Mouse (Mus musculus): ENCODE data around the gene Pik3c2g. TPM values are rescaled to one million over a fixed set of nuclear protein-coding genes. Genes with fewer than 3 reads are reported as not detected.

The Pik3c2g gene
- polyA plus RNA-seq, 1 experiment: not detected

DNA sequence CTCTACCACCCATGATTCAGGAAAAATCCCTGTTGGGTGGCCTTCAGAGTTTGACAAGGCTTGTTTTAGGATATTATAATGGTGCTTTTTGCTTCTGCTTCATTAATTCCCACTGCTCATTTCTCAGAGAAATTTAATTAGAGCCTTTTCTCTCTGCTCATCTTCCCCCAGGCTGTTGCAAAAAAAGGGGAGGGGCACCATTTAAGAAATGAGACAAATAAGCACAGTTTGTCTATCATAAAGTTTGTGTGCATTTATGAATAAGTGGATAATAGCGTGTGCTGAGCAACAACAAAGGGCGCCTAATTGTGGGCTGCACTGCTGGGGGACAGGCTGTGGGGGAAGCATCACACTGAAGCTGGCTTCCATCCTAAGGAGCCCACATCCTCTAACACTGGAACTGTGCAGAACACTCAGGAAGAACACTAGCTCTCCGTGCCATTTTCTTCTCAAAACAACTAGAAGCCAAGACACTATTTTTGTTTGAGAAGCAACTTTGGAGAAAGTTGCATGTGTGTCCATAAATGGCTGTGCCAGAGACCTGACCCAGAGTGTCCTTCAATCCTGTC lies 131.5 kb downstream of the Pik3c2g start:
- WGBS: 90% methylated on average over 3 of the region's 3 CpGs
- H3K27ac ChIP-seq (ENCODE audit: control insufficient read depth, insufficient read depth, low read length): no peak overlapping the region
- no peaks in the 10 kb centered on the region for H3K4me1 ChIP-seq (replicated peaks; ENCODE audit: control insufficient read depth, insufficient read depth, low read length)
- H3K27me3 ChIP-seq (ENCODE audit: control insufficient read depth, insufficient read depth, low read length): no peaks in the 10 kb centered on the region
- no peak for DNase-seq
- no peak overlapping the region for H3K4me3 ChIP-seq (ENCODE audit: control insufficient read depth, insufficient read depth, low read length)
- H3K36me3 ChIP-seq (ENCODE audit: control insufficient read depth, insufficient read depth, low read length): no peaks in the 10 kb centered on the region
- TF ChIP-seq CTCF (IDR thresholded peaks at IDR 0.05; ENCODE audit: borderline replicate concordance, control insufficient read depth, extremely low read depth, insufficient read depth, low read length, poor library complexity) (no peak), POLR2A (IDR thresholded peaks at IDR 0.05; ENCODE audit: control insufficient read depth, extremely low read depth, insufficient read depth, low read length, poor library complexity) (no peak)

DNA sequence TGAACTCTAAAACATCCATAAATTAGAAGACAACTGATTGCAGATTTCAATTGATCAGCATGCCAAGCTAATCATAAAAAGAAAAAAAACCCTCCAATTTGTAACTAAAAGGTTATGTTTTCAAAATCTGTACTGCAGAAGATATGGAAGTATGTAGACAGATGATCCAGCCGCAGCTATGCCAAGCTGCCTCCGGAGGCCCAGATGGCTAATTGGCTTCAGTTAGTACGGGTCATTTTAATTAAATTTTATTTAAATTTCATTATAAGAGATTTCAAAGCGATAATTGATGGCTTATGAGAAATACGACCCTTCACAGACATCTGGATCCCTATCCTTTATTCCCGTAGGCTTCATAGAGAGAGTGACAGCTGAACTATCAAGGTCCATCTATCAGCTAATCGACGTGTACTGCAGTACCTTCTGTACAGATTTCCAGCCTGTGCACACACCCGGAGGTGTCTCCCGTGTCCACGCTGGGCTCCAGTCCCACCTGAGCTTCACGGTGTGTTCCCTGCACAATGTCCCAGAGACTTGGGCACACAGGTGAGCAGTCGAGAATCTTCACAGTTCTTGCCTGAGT lies 132.7 kb downstream of the Pik3c2g start:
- 93% methylated on average over 13 of the region's 13 CpGs for WGBS
- no peak for TF ChIP-seq POLR2A (IDR thresholded peaks at IDR 0.05; ENCODE audit: control insufficient read depth, extremely low read depth, insufficient read depth, low read length, poor library complexity)
- no peak for TF ChIP-seq CTCF (IDR thresholded peaks at IDR 0.05; ENCODE audit: borderline replicate concordance, control insufficient read depth, extremely low read depth, insufficient read depth, low read length, poor library complexity)
- Histone ChIP-seq H3K36me3 (ENCODE audit: control insufficient read depth, insufficient read depth, low read length) (no peaks in the 10 kb centered on the region), H3K27ac (ENCODE audit: control insufficient read depth, insufficient read depth, low read length) (no peak overlapping the region), H3K27me3 (ENCODE audit: control insufficient read depth, insufficient read depth, low read length) (no peaks in the 10 kb centered on the region), H3K4me3 (ENCODE audit: control insufficient read depth, insufficient read depth, low read length) (no peak overlapping the region), H3K4me1 (replicated peaks; ENCODE audit: control insufficient read depth, insufficient read depth, low read length) (no peaks in the 10 kb centered on the region)
- no peak for DNase-seq

DNA sequence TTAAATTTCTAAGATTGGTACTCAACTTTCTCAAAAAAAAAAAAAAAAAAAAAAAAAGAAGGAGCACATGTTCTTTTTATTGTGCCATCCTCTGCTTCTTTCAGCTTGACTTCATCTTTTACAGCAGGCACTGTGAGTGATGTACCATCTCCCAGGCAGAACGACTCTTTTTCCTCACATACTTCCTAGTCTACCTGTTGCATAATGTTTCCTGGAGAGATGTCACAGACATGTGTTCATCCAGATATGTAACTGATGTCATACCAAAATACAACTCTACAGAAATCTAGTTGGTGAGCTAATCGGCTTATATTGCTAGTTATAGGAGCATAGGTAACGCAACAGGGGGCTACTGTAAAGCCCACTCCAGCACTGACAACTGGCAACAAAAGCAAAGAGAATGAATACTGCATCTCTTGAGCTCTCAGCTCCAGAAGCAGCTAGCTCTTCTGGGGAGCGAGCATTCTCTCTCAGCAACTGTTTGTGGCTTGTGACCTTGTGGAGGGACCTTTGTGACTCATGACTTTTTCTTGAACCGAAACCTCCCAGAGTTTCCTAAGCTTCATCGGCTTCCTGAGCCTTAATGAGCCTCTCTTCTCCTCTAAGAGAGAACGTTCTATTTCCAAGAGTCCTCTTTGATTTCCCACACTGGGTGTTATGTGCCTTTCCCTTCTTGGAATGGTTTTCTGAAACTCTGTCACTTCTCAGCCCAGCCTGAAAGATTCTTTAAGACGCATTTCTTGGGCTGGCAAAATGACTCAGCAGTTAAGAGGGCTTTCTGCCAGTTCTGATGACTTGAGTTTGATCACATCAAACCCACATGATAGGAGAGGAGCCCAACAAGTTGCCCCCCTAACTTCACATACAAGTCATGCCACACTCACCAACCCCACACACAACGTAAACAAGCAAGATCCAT lies 148.9 kb downstream of the Pik3c2g start:
- H3K4me3 ChIP-seq (ENCODE audit: control insufficient read depth, insufficient read depth, low read length): no peak overlapping the region
- H3K36me3 ChIP-seq (ENCODE audit: control insufficient read depth, insufficient read depth, low read length): no peaks in the 10 kb centered on the region
- WGBS: 63% methylated on average over 9 of the region's 9 CpGs
- no peaks in the 10 kb centered on the region for H3K4me1 ChIP-seq (replicated peaks; ENCODE audit: control insufficient read depth, insufficient read depth, low read length)
- no peaks in the 10 kb centered on the region for H3K27me3 ChIP-seq (ENCODE audit: control insufficient read depth, insufficient read depth, low read length)
- TF ChIP-seq POLR2A (IDR thresholded peaks at IDR 0.05; ENCODE audit: control insufficient read depth, extremely low read depth, insufficient read depth, low read length, poor library complexity): no peak
- no peak for TF ChIP-seq CTCF (IDR thresholded peaks at IDR 0.05; ENCODE audit: borderline replicate concordance, control insufficient read depth, extremely low read depth, insufficient read depth, low read length, poor library complexity)
- H3K27ac ChIP-seq (ENCODE audit: control insufficient read depth, insufficient read depth, low read length): no peak overlapping the region
- no peak for DNase-seq

DNA sequence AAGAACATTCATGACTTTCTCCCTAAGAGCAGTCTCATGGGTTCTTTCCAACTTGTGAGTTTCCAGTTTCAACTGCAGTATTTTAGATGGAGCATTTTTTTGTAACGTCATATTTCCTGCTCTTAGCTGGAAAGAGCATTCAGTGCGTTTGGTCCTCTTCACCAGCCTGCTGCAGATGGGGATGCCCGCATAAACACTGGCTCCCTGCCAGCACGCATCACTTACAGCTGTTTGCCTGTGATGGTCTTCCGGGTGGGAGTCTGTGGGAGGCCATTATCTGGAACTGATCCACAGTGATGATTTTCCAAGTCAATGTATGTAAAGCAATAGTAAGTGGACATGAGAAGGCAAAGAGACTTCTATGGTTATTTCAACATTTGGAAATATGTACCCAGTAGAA lies 151.3 kb downstream of the Pik3c2g start:
- Histone ChIP-seq H3K36me3 (ENCODE audit: control insufficient read depth, insufficient read depth, low read length) (no peaks in the 10 kb centered on the region), H3K27me3 (ENCODE audit: control insufficient read depth, insufficient read depth, low read length) (no peaks in the 10 kb centered on the region), H3K27ac (ENCODE audit: control insufficient read depth, insufficient read depth, low read length) (no peak overlapping the region), H3K4me3 (ENCODE audit: control insufficient read depth, insufficient read depth, low read length) (no peak overlapping the region), H3K4me1 (replicated peaks; ENCODE audit: control insufficient read depth, insufficient read depth, low read length) (no peaks in the 10 kb centered on the region)
- no peak for TF ChIP-seq CTCF (IDR thresholded peaks at IDR 0.05; ENCODE audit: borderline replicate concordance, control insufficient read depth, extremely low read depth, insufficient read depth, low read length, poor library complexity)
- no peak for TF ChIP-seq POLR2A (IDR thresholded peaks at IDR 0.05; ENCODE audit: control insufficient read depth, extremely low read depth, insufficient read depth, low read length, poor library complexity)
- DNase-seq: no peak
- 88% methylated on average over 5 of the region's 5 CpGs for WGBS

DNA sequence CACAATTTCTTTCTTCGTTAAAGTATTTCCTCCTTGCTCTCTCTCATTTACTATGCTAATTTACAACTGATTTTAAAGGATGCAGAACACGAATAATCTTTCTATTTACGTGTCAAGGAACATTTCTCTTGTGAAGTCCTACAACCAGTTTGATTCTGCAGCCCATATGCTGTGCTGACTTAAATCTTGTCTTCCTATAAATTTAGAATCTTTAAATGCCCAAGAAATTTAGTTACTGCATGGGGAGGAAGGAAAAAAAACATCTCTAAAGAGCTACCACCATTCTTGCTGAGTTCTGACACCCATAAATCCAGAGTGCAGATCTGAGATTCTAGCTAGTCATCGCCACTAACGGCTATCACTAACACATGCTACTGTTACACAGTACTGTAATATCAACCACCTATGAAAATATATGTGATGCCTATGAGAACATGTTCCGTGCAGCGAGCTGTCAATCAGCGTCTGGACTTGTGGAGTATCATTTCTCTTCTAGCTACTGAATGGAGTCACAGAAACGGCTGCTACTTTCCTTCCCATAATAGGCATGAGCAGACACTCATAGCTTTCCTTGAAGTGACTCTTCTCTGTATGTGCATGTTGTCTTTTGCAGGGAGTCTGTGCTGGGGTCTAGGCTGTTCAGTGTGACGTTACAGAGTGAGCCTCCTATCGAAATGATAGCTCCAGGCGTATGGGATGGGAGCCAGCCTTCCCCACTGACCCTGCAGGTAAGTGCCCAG lies 155.8 kb downstream of the Pik3c2g start:
- no peak for DNase-seq
- no peaks in the 10 kb centered on the region for H3K27me3 ChIP-seq (ENCODE audit: control insufficient read depth, insufficient read depth, low read length)
- H3K36me3 ChIP-seq (ENCODE audit: control insufficient read depth, insufficient read depth, low read length): no peaks in the 10 kb centered on the region
- no peak overlapping the region for H3K4me3 ChIP-seq (ENCODE audit: control insufficient read depth, insufficient read depth, low read length)
- no peaks in the 10 kb centered on the region for H3K4me1 ChIP-seq (replicated peaks; ENCODE audit: control insufficient read depth, insufficient read depth, low read length)
- WGBS: 91% methylated on average over 12 of the region's 12 CpGs
- TF ChIP-seq POLR2A (IDR thresholded peaks at IDR 0.05; ENCODE audit: control insufficient read depth, extremely low read depth, insufficient read depth, low read length, poor library complexity): no peak
- TF ChIP-seq CTCF (IDR thresholded peaks at IDR 0.05; ENCODE audit: borderline replicate concordance, control insufficient read depth, extremely low read depth, insufficient read depth, low read length, poor library complexity): no peak
- no peak overlapping the region for H3K27ac ChIP-seq (ENCODE audit: control insufficient read depth, insufficient read depth, low read length)

All from thymus, adult 2 months (tissue).